Mouse (Mus musculus) bone marrow, adult 2 months (tissue): ENCODE measurements around the gene Gm10696.
"Not testable (repeated sequence)": the region's sequence is repeated elsewhere in the genome, so short reads cannot be mapped to it uniquely, and the experiment has no call there.

ENCODE experiments used
- CTCF ChIP-seq: fragments of 200-500 bp; IDR thresholded peaks from 2 replicates; pipeline ENCODE4 v1.5.1; 2011; ENCODE audit warnings: low read length, control low read depth; ENCODE audit not compliant: control insufficient read depth, insufficient read depth
- POLR2A ChIP-seq: fragments of 200-500 bp; IDR thresholded peaks from 2 replicates; pipeline ENCODE4 v1.6.1; 2011; ENCODE audit warnings: low read depth, mild to moderate bottlenecking, control low read depth, low read length, borderline replicate concordance; ENCODE audit not compliant: control insufficient read depth

- TF ChIP-seq POLR2A, CTCF: not testable (repeated sequence)
Observed at GRCm38 (mm10) chr3:94196414-94196813, 18.4 kb upstream of the Gm10696 start, which contains the start of gene Gm5286.
